Mouse (Mus musculus) megakaryocyte-erythroid progenitor cell, adult 5-6 weeks (primary cell): Measurements from ENCODE around the gene Tinf2. TPM values are rescaled to one million over a fixed set of nuclear protein-coding genes. Genes with fewer than 3 reads are reported as not detected.

Experiments
- ATAC-seq: replicated peaks from 2 replicates; pipeline ENCODE4 v1.8.0; 2016; ENCODE audit warnings: mild to moderate bottlenecking, inconsistent platforms; ENCODE audit not compliant: severe bottlenecking, poor library complexity, low FRiP score, low TSS enrichment
- total RNA-seq, 2 experiments: library from RNA; stranded (forward) in 1 of 2; stranded (reverse) in 1 of 2; fragments of 200-1000, 215-1000 nt in 1 of 2; fragments of >200 nt in 1 of 2; fragmentation: Nextera tagmentation in 1 of 2; gene quantifications; 2 replicates each; pipeline ENCODE4 v1.2.3; 2014 to 2017

Tinf2 gene
- total RNA-seq, 2 experiments from 2014 or later, result 24.0 to 59.3 TPM

DNA sequence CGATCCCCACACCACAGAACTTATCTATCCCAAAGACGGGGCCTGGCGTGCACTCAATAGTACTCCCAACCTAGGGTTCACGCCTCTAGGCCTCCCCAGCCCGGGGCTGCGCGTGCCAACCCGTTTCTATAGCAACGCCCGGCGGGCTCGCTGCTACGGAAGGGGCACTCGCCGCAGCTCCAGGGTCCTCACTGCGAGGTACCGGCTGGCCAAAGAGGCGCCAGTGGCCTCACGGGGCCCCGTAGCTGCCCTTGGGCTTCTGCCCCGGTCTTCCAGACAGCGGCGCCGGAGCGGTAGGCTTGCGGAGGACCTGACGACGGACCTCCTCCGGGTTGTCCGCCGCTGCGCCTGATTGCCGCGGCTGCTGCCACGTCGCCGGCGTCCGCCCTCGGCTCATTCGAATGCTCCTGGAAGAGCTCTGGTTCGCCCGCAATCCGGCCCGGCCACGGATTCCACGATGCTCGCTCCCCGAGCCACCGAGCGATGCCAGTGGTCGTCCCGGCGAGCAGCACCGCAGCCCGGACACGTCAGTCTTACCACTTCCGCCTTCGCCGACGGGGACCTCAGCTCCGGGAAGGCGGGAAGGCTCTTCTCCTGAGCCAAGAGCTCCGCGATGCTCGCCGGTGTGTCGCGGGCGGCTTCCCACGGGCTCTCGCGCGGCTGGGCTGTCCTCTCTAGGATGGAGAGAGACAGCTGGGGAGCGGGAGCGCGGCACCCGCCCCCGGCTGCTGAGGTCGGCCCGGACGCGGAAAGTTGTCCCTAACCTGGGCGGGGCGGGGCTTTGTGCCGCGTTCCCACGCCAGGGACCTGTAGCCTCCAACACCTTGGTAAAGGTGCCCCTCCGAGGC lies 38.3 kb downstream of the Tinf2 start, which contains the start of gene Tm9sf1:
TSS of gene Tm9sf1 (minus strand) at position 747 of the 848 bp plus-strand sequence.
- peak; percentile 70 for ATAC-seq

DNA sequence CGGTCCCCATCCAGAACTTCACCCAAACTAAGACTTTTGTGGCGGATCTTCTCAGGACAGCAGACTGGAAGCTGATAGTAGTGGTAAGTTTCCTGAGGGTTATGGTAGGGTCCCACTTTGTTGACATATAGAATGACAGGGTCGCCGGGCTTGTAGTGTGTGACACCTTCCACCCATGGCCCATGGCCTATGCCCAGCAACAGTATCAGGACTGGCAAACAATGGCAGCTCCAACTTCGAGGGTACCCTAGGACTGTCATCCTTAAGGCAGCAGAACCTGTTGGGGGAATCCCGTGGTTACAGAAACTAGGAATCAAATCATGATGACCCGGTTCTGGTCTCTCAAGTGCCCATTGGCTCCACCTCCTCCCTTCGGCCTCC lies 39.0 kb downstream of the Tinf2 start:
- ATAC-seq, result peak; percentile 26; the same call in 1 of the 2 replicates

DNA sequence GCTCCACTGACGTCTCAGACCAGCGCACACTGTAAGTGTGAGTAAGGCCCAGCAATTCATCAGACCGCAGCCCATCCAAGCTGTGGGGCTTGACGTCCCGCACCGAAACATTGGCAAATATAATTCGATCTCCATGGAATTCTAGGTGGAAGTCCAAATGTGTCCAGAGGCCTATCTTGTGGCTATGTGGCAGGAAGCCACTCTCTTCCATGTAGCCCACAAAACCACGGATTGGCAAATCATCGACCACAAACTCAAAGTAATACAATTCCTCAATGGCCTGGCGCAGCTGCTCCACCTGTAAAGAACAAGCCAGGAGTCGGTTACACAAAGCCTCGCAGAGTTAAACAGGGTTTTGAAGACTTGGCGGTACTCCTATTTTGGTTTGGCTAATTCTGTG lies 40.3 kb downstream of the Tinf2 start:
- ATAC-seq, result no peak

DNA sequence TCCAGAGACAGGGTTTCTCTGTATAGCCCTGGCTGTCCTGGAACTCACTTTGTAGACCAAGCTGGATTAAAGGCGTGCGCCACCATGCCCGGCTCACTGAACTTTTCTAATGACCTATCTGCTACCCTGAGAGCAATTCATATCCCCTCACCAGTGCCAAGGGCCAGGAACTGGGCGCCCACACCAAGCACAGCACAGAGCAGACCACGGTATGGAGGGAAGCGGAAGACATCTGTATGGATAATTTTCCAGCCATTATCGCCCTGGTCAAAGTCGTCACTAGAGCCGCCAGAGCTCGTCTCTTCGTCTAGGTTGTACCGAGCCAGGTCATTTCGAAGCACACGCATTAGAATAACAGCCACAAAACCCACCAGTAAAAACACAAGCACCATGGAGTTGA lies 40.8 kb downstream of the Tinf2 start:
- ATAC-seq, result no peak

DNA sequence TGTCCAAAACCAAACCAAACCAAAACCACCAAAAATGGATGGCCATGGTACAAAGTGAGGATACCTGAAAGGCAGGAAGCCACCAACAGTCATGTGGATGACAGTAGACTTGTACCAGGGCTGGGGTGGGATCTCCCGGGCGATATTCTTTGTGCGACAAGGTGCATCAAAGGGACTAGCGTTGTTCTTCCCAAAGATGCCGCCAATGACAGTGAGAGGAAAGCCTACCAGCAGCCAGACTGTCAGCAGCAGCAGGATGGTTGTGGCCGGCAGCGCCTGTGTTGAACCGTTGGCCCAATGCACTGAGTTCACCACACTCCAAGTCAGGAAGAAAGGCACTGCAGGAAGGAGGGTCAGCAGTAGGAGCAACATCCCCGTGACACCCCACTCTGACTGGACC lies 43.8 kb downstream of the Tinf2 start, which contains the start of gene Gm49378:
TSS of gene Gm49378 (minus strand) at position 101 of the 400 bp plus-strand sequence.
- ATAC-seq, result no peak

DNA sequence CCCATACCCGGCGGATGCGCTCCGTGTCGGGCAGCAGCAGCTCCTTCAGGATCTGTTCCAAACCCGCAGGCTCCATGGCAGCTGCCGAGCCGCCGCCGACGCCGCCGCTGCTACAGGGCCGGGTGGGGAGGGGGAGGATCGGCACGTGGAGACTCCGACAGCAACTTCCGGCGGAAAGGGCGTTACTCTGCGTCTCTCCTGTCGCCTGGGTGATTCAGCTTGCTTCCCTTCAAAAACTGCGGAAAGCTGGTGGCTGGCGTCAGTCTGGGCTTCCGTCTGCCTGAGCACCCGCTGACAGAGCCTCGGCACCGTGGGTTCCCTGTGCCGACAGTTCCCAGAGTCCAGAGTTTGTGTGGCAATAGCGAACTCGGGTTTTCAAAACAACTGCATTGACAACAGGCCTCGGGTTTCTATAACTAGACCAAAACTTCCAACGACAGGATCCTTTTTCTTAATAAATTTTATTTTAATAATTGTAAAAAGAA lies 46.1 kb downstream of the Tinf2 start, which contains the start of gene Ipo4:
TSS of gene Ipo4 (minus strand) at position 435 of the 485 bp plus-strand sequence.
- peak; percentile 94 for ATAC-seq

DNA sequence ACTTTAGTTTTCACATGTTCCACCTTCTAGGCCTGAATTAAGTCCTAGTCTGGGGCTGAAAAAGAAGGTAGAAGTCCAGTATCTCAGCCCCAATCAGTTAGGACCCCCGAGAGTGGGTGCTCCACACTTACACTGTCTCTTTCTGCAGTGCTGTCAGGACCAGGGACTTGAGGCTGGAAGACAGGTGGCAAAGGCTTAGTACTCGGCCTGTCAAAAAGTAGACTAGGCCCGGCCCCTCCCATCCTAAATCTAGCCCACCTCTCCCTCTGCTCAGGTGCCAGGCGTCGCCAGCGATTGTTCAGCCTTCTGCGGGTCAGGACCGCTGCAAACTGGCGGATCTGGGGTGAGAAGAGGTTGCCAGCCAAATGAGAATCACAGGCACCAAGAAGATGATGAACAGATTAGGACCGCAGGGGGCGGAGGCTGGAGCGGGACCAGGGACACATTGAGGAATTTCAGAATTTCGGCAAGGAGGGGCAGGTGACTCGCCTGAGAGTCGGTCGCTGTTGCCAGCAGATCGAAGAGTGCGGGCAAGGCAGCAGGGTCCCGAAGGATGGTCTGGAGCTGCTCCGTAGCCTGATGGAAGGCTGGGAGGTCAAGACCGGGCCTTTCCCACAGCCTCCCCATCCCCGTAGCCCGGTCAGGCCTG lies 46.6 kb downstream of the Tinf2 start:
- peak; percentile 43 for ATAC-seq

DNA sequence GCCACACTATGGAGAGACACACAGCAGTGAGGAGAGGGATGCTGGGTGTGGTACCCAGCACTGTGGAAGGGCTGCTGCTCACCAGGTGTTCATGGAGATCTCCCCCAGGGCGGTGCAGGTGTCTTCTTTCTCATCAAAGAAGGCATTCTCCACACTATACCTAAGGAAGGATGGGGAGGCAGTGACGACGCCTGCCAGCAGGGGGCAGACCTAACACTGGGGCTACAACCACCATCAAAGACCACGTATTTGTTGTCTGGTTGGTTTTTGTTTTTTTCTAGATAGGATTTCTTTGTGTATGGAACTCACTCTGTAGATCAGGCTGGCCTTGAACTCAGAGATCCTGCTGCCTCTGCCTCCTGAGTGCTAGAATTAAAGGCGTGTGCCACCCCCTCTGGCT lies 52.3 kb downstream of the Tinf2 start:
- ATAC-seq, result peak; percentile 68

DNA sequence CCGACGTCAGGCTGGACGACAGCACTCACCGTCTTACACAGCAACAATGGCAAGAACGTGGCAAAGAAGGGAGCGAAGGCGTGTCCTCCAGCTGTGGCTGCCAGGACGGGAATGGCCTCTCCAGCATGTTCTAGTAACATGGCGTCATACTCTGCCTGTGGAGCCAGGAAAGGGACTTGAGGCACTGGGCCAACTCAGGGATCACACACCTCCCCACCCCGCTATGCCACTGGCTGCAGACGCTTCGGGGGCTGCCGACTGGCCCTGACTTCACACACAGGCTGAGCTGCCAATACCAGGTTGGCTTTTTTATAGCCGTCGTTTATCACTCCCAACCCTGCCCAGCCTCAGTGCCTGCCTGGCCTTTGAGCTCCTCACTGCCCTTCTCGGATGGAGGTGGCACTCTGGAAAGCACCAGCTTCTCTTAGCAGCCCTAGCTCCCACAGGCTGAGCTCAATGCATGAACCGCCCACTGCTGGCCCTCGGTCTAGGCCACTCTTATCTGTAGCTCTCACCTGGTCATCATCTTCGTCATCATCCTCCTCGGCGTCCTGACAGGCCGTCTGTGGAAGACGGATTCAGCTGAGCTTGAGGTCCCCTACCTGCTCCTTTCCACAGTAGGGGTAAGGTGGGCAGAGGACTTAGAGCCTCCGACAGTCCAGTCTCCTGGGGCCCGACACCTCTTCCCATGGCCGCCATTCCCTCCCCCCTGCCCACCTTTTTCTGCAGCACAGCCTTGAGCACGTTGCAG lies 53.4 kb downstream of the Tinf2 start:
- ATAC-seq, result no peak

Other genes with a start within 250 kb of the Tinf2 start
Only the 30 nearest of the 35 such genes appear.
- not detected in 2 replicates for gene Cpne6, start 171.4 kb downstream of the Tinf2 start, total RNA-seq (2014; fragmentation: Nextera tagmentation)
- gene Cpne6, start 171.4 kb downstream of the Tinf2 start, total RNA-seq (2017), result not detected in 2 replicates
- not detected in 2 replicates for gene Nrl, start 156.8 kb downstream of the Tinf2 start, total RNA-seq (2014; fragmentation: Nextera tagmentation)
- not detected in 2 replicates for gene Nrl, start 156.8 kb downstream of the Tinf2 start, total RNA-seq (2017)
- gene Pck2, start 141.6 kb downstream of the Tinf2 start, total RNA-seq (2014; fragmentation: Nextera tagmentation), result 66.0 and 88.0 TPM in 2 replicates
- gene Pck2, start 141.6 kb downstream of the Tinf2 start, total RNA-seq (2017), result 48.7 and 55.6 TPM in 2 replicates
- 41.6 and 45.9 TPM in 2 replicates for gene Dcaf11, start 121.8 kb downstream of the Tinf2 start, total RNA-seq (2014; fragmentation: Nextera tagmentation)
- gene Dcaf11, start 121.8 kb downstream of the Tinf2 start, total RNA-seq (2017), result 48.3 and 115 TPM in 2 replicates
- gene A730061H03Rik, start 121.4 kb downstream of the Tinf2 start, total RNA-seq (2014; fragmentation: Nextera tagmentation), result 2.7 TPM in 1 of 2 replicates, not detected in the other
- gene A730061H03Rik, start 121.4 kb downstream of the Tinf2 start, total RNA-seq (2017), result 14.8 TPM in 1 of 2 replicates, not detected in the other
- gene Fitm1, start 106.2 kb downstream of the Tinf2 start, total RNA-seq (2014; fragmentation: Nextera tagmentation), result not detected in 2 replicates
- not detected in 2 replicates for gene Fitm1, start 106.2 kb downstream of the Tinf2 start, total RNA-seq (2017)
- 311 and 359 TPM in 2 replicates for gene Psme1, start 103.7 kb downstream of the Tinf2 start, total RNA-seq (2014; fragmentation: Nextera tagmentation)
- gene Psme1, start 103.7 kb downstream of the Tinf2 start, total RNA-seq (2017), result 249 and 300 TPM in 2 replicates
- gene Emc9, start 96.5 kb downstream of the Tinf2 start, total RNA-seq (2014; fragmentation: Nextera tagmentation), result 37.3 and 44.8 TPM in 2 replicates
- 22.7 and 26.7 TPM in 2 replicates for gene Emc9, start 96.5 kb downstream of the Tinf2 start, total RNA-seq (2017)
- gene Psme2, start 90.7 kb downstream of the Tinf2 start, total RNA-seq (2014; fragmentation: Nextera tagmentation), result 190 and 268 TPM in 2 replicates
- 208 and 351 TPM in 2 replicates for gene Psme2, start 90.7 kb downstream of the Tinf2 start, total RNA-seq (2017)
- gene Rnf31, start 90.1 kb downstream of the Tinf2 start, total RNA-seq (2014; fragmentation: Nextera tagmentation), result 35.8 and 47.0 TPM in 2 replicates
- 23.8 and 46.4 TPM in 2 replicates for gene Rnf31, start 90.1 kb downstream of the Tinf2 start, total RNA-seq (2017)
- gene Irf9, start 78.2 kb downstream of the Tinf2 start, total RNA-seq (2014; fragmentation: Nextera tagmentation), result 57.9 and 65.2 TPM in 2 replicates
- gene Irf9, start 78.2 kb downstream of the Tinf2 start, total RNA-seq (2017), result 41.6 and 41.7 TPM in 2 replicates
- gene Rec8, start 63.8 kb downstream of the Tinf2 start, total RNA-seq (2014; fragmentation: Nextera tagmentation), result 28.2 and 53.3 TPM in 2 replicates
- 16.0 and 27.6 TPM in 2 replicates for gene Rec8, start 63.8 kb downstream of the Tinf2 start, total RNA-seq (2017)
- gene Ipo4, start 45.9 kb downstream of the Tinf2 start, total RNA-seq (2014; fragmentation: Nextera tagmentation), result 79.0 and 101 TPM in 2 replicates
- 21.2 and 26.9 TPM in 2 replicates for gene Ipo4, start 45.9 kb downstream of the Tinf2 start, total RNA-seq (2017)
- gene Gm49378, start 43.9 kb downstream of the Tinf2 start, total RNA-seq (2014; fragmentation: Nextera tagmentation), result 4.9 and 11.6 TPM in 2 replicates
- 3.5 and 3.7 TPM in 2 replicates for gene Gm49378, start 43.9 kb downstream of the Tinf2 start, total RNA-seq (2017)
- 43.8 and 52.6 TPM in 2 replicates for gene Tm9sf1, start 38.0 kb downstream of the Tinf2 start, total RNA-seq (2014; fragmentation: Nextera tagmentation)
- 61.9 and 77.4 TPM in 2 replicates for gene Tm9sf1, start 38.0 kb downstream of the Tinf2 start, total RNA-seq (2017)
- gene Tssk4, start 31.6 kb downstream of the Tinf2 start, total RNA-seq (2014; fragmentation: Nextera tagmentation), result 0.87 and 0.99 TPM in 2 replicates
- 0.69 TPM in 1 of 2 replicates, not detected in the other for gene Tssk4, start 31.6 kb downstream of the Tinf2 start, total RNA-seq (2017)
- 39.9 and 57.6 TPM in 2 replicates for gene Mdp1, start 21.3 kb downstream of the Tinf2 start, total RNA-seq (2014; fragmentation: Nextera tagmentation)
- 33.5 and 34.1 TPM in 2 replicates for gene Mdp1, start 21.3 kb downstream of the Tinf2 start, total RNA-seq (2017)
- gene Gmpr2, start 9.9 kb downstream of the Tinf2 start, total RNA-seq (2014; fragmentation: Nextera tagmentation), result 20.2 and 31.1 TPM in 2 replicates
- gene Gmpr2, start 9.9 kb downstream of the Tinf2 start, total RNA-seq (2017), result 22.6 and 24.8 TPM in 2 replicates
- gene Nedd8, start 9.7 kb downstream of the Tinf2 start, total RNA-seq (2014; fragmentation: Nextera tagmentation), result 398 and 455 TPM in 2 replicates
- gene Nedd8, start 9.7 kb downstream of the Tinf2 start, total RNA-seq (2017), result 365 and 374 TPM in 2 replicates
- gene Tgm1, start 32.1 kb upstream of the Tinf2 start, total RNA-seq (2014; fragmentation: Nextera tagmentation), result not detected in 2 replicates
- 0.15 TPM in 1 of 2 replicates, not detected in the other for gene Tgm1, start 32.1 kb upstream of the Tinf2 start, total RNA-seq (2017)
- 14.4 and 20.2 TPM in 2 replicates for gene Rabggta, start 40.4 kb upstream of the Tinf2 start, total RNA-seq (2014; fragmentation: Nextera tagmentation)
- 7.7 and 12.6 TPM in 2 replicates for gene Rabggta, start 40.4 kb upstream of the Tinf2 start, total RNA-seq (2017)
- 21.5 and 31.0 TPM in 2 replicates for gene Dhrs1, start 63.9 kb upstream of the Tinf2 start, total RNA-seq (2014; fragmentation: Nextera tagmentation)
- gene Dhrs1, start 63.9 kb upstream of the Tinf2 start, total RNA-seq (2017), result 10.0 and 10.3 TPM in 2 replicates
- 35.8 and 52.0 TPM in 2 replicates for gene Nop9, start 63.9 kb upstream of the Tinf2 start, total RNA-seq (2014; fragmentation: Nextera tagmentation)
- gene Nop9, start 63.9 kb upstream of the Tinf2 start, total RNA-seq (2017), result 24.8 and 27.5 TPM in 2 replicates
- not detected in 2 replicates for gene Cideb, start 76.6 kb upstream of the Tinf2 start, total RNA-seq (2014; fragmentation: Nextera tagmentation)
- not detected in 2 replicates for gene Cideb, start 76.6 kb upstream of the Tinf2 start, total RNA-seq (2017)
- gene Ltb4r2, start 79.6 kb upstream of the Tinf2 start, total RNA-seq (2014; fragmentation: Nextera tagmentation), result not detected in 2 replicates
- gene Ltb4r2, start 79.6 kb upstream of the Tinf2 start, total RNA-seq (2017), result 0.38 and 1.7 TPM in 2 replicates
- gene Ltb4r1, start 84.1 kb upstream of the Tinf2 start, total RNA-seq (2014; fragmentation: Nextera tagmentation), result 0.50 and 3.5 TPM in 2 replicates
- gene Ltb4r1, start 84.1 kb upstream of the Tinf2 start, total RNA-seq (2017), result 0.76 and 3.1 TPM in 2 replicates
- not detected in 2 replicates for gene Adcy4, start 102.3 kb upstream of the Tinf2 start, total RNA-seq (2014; fragmentation: Nextera tagmentation)
- not detected in 2 replicates for gene Adcy4, start 102.3 kb upstream of the Tinf2 start, total RNA-seq (2017)
- gene Ripk3, start 107.0 kb upstream of the Tinf2 start, total RNA-seq (2014; fragmentation: Nextera tagmentation), result 55.7 and 87.0 TPM in 2 replicates
- gene Ripk3, start 107.0 kb upstream of the Tinf2 start, total RNA-seq (2017), result 8.9 and 23.1 TPM in 2 replicates
- gene Nfatc4, start 141.3 kb upstream of the Tinf2 start, total RNA-seq (2014; fragmentation: Nextera tagmentation), result not detected in 2 replicates
- not detected in 2 replicates for gene Nfatc4, start 141.3 kb upstream of the Tinf2 start, total RNA-seq (2017)
- gene Nynrin, start 172.2 kb upstream of the Tinf2 start, total RNA-seq (2014; fragmentation: Nextera tagmentation), result 1.9 and 2.7 TPM in 2 replicates
- gene Nynrin, start 172.2 kb upstream of the Tinf2 start, total RNA-seq (2017), result 1.2 and 2.0 TPM in 2 replicates